Mouse (Mus musculus): Measurements from ENCODE around the gene Tmem179b.

DNA sequence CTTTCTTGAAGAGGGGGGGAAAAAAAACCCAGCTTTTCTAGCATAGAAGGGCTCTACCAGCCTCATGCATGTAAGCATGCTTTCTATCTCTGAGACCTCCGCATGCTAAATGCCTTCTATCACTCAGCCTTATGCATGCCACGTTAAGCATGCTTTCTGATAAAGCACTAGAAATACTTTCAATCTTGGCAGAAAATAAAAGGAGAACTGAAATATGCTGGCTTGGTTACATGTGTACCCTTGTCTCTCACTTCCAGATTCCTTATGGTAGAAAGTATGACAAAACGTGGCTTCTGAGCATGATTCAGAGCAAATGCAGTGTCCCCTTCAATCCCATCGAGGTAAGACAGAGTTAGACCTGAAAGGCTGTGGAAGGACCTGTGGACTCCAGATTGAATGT lies 11.0 kb downstream of the Tmem179b start:
- TF ChIP-seq CTCF (IDR thresholded peaks at IDR 0.05; ENCODE audit: insufficient read depth, low read depth, low read length) (no peak), POLR2A (IDR thresholded peaks at IDR 0.05; ENCODE audit: insufficient read depth, low read depth, low read length) (no peak)
